Mouse (Mus musculus) T-helper 2 cell (primary cell): Measurements from ENCODE around the gene Echdc3.

Source experiments
- in situ Hi-C: fragments of 300-600 bp; cut with MboI, MseI; formaldehyde crosslinking; loops from one replicate; pipeline ENCODE4 v1.15.1; 2025; ENCODE audit warnings: high pct_unique_total_duplicates

The Echdc3 gene

GRCm38 (mm10) chr2:6226361-6227058 is 13.7 kb upstream of the Echdc3 start:
- in situ Hi-C loops, result no loop called here

GRCm38 (mm10) chr2:6220141-6220805 is 7.4 kb upstream of the Echdc3 start:
- in situ Hi-C loops, result no loop called here

- in situ Hi-C loops, result loop anchor here (5.0 to 10.0 kb wide), 3 partner anchors 105 to 355 kb away; no protein-coding TSS in a partner anchor
Observed at GRCm38 (mm10) chr2:6212327-6212723, 508 bp downstream of the Echdc3 start.

- in situ Hi-C loops, result loop anchor here (5.0 to 10.0 kb wide), 3 partner anchors 106 to 356 kb away; no protein-coding TSS in a partner anchor
Observed at GRCm38 (mm10) chr2:6210840-6211239, 2.0 kb downstream of the Echdc3 start.

- in situ Hi-C loops, result loop anchor here (5.0 to 10.0 kb wide), 3 partner anchors 108 to 358 kb away; no protein-coding TSS in a partner anchor
Observed at GRCm38 (mm10) chr2:6209746-6210145, 3.1 kb downstream of the Echdc3 start.

- in situ Hi-C loops, result no loop called here
Observed at GRCm38 (mm10) chr2:6209116-6209515, 3.7 kb downstream of the Echdc3 start.

- in situ Hi-C loops, result no loop called here
Observed at GRCm38 (mm10) chr2:6207736-6208135, 5.1 kb downstream of the Echdc3 start.

GRCm38 (mm10) chr2:6196363-6196973 is 16.4 kb downstream of the Echdc3 start:
- in situ Hi-C loops, result no loop called here

GRCm38 (mm10) chr2:6195468-6196239 is 17.2 kb downstream of the Echdc3 start:
- in situ Hi-C loops, result no loop called here

- in situ Hi-C loops, result no loop called here
Observed at GRCm38 (mm10) chr2:6194497-6194896, 18.3 kb downstream of the Echdc3 start.

GRCm38 (mm10) chr2:6193591-6193973 is 19.3 kb downstream of the Echdc3 start:
- in situ Hi-C loops, result no loop called here

- in situ Hi-C loops, result no loop called here
Observed at GRCm38 (mm10) chr2:6192820-6193590, 19.8 kb downstream of the Echdc3 start.

GRCm38 (mm10) chr2:6190036-6190435 is 22.8 kb downstream of the Echdc3 start:
- in situ Hi-C loops, result no loop called here

GRCm38 (mm10) chr2:6189675-6189998 is 23.2 kb downstream of the Echdc3 start:
- in situ Hi-C loops, result no loop called here

GRCm38 (mm10) chr2:6188891-6189674 is 23.8 kb downstream of the Echdc3 start:
- in situ Hi-C loops, result no loop called here

GRCm38 (mm10) chr2:6187418-6187817 is 25.4 kb downstream of the Echdc3 start:
- in situ Hi-C loops, result no loop called here

- in situ Hi-C loops, result no loop called here
Observed at GRCm38 (mm10) chr2:6186913-6187312, 25.9 kb downstream of the Echdc3 start.

- in situ Hi-C loops, result no loop called here
Observed at GRCm38 (mm10) chr2:6179749-6180117, 33.1 kb downstream of the Echdc3 start.

- in situ Hi-C loops, result no loop called here
Observed at GRCm38 (mm10) chr2:6178901-6179748, 33.7 kb downstream of the Echdc3 start.

- in situ Hi-C loops, result no loop called here
Observed at GRCm38 (mm10) chr2:6173013-6173412, 39.8 kb downstream of the Echdc3 start.
